Mouse (Mus musculus): ENCODE data around the gene Fam117b.

The Fam117b gene

GRCm38 (mm10) chr1:59912413-59913157 lies at the start of gene Fam117b:
Fam117b (plus strand) TSS chr1:59913006.
- DNase-seq (ENCODE audit: low read depth): peak; percentile 97

GRCm38 (mm10) chr1:59868041-59868440 lies 44.8 kb upstream of the Fam117b start:
- DNase-seq (ENCODE audit: low read depth): no peak

- no peak for DNase-seq (ENCODE audit: low read depth)
Observed at GRCm38 (mm10) chr1:59874023-59874422, 38.8 kb upstream of the Fam117b start.

GRCm38 (mm10) chr1:59878098-59878497 lies 34.7 kb upstream of the Fam117b start:
- no peak for DNase-seq (ENCODE audit: low read depth)

- DNase-seq (ENCODE audit: low read depth): peak; percentile 72
Observed at GRCm38 (mm10) chr1:59883349-59884134, 29.3 kb upstream of the Fam117b start.

- DNase-seq (ENCODE audit: low read depth): no peak
Observed at GRCm38 (mm10) chr1:59886899-59887298, 25.9 kb upstream of the Fam117b start.

GRCm38 (mm10) chr1:59888018-59888417 lies 24.8 kb upstream of the Fam117b start:
- DNase-seq (ENCODE audit: low read depth): no peak

GRCm38 (mm10) chr1:59891185-59891584 lies 21.6 kb upstream of the Fam117b start:
- no peak for DNase-seq (ENCODE audit: low read depth)

GRCm38 (mm10) chr1:59892777-59893176 lies 20.0 kb upstream of the Fam117b start:
- no peak for DNase-seq (ENCODE audit: low read depth)

- DNase-seq (ENCODE audit: low read depth): no peak
Observed at GRCm38 (mm10) chr1:59894025-59894424, 18.8 kb upstream of the Fam117b start.

- no peak for DNase-seq (ENCODE audit: low read depth)
Observed at GRCm38 (mm10) chr1:59895456-59895855, 17.4 kb upstream of the Fam117b start.

- DNase-seq (ENCODE audit: low read depth): no peak
Observed at GRCm38 (mm10) chr1:59897147-59897798, 15.5 kb upstream of the Fam117b start.

GRCm38 (mm10) chr1:59899679-59900078 lies 13.1 kb upstream of the Fam117b start:
- DNase-seq (ENCODE audit: low read depth): no peak

- no peak for DNase-seq (ENCODE audit: low read depth)
Observed at GRCm38 (mm10) chr1:59901082-59901876, 11.5 kb upstream of the Fam117b start.

GRCm38 (mm10) chr1:59902634-59903033 lies 10.2 kb upstream of the Fam117b start:
- DNase-seq (ENCODE audit: low read depth): no peak

- DNase-seq (ENCODE audit: low read depth): no peak
Observed at GRCm38 (mm10) chr1:59904630-59905295, 8.0 kb upstream of the Fam117b start.

GRCm38 (mm10) chr1:59905916-59906315 lies 6.9 kb upstream of the Fam117b start:
- no peak for DNase-seq (ENCODE audit: low read depth)

GRCm38 (mm10) chr1:59906819-59907521 lies 5.8 kb upstream of the Fam117b start:
- DNase-seq (ENCODE audit: low read depth): no peak

- no peak for DNase-seq (ENCODE audit: low read depth)
Observed at GRCm38 (mm10) chr1:59907700-59908099, 5.1 kb upstream of the Fam117b start.

- DNase-seq (ENCODE audit: low read depth): no peak
Observed at GRCm38 (mm10) chr1:59910941-59911340, 1.9 kb upstream of the Fam117b start.
